Mouse (Mus musculus) spleen, postnatal 36 days (tissue): Measurements from ENCODE around the gene Cables2.

ENCODE experiments used
- DNase-seq, 2 experiments: peaks; one replicate each; pipeline ENCODE4 v3.0.0; 2022; ENCODE audit warnings: low spot score in 2 of 2, mixed read lengths in 1 of 2

The Cables2 gene

GRCm38 (mm10) chr2:180273394-180274244 is at the start of gene Cables2:
Gene Cables2 (minus strand): TSS chr2:180273496.
- DNase-seq = peak; percentile 94 to 96

DNA sequence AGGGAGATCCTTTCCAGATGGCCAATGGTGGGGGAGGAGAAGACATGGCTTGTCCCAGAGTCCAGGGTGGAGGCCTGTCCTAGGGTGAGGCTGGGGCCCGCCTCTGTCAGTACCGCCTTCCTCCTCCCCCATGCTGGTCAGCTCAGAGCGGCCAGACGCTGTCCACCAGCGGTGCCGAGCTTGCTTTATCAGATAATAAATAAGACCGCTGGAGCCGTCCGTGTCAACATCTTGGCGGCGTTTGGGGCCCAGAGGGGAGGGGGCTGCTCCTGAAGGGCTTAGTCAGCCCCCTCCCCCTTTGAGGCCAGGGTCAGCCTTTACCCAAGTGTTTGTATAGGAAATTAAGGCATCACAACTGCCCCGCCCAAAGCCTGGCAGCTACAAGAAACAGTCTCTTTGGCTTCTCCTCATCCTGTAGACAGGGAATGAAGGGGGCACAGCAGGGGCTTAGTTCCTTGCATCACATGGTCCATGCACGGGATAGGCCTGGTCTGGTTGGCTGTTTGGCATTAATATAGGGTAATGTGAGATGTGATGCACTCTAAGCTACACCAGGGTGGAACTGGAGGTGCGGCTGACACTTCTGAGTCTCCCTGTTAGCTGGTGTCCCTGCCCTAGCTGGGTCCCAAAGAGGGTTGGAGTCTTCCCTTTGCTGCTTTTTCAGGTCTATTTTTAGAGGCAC is 49.5 kb upstream of the Cables2 start:
- no peak for DNase-seq

GRCm38 (mm10) chr2:180320216-180320615 is 46.9 kb upstream of the Cables2 start:
- no peak for DNase-seq

- no peak for DNase-seq
These were observed 44.3 kb upstream of the Cables2 start for GRCm38 (mm10) chr2:180317591-180317990.

DNA sequence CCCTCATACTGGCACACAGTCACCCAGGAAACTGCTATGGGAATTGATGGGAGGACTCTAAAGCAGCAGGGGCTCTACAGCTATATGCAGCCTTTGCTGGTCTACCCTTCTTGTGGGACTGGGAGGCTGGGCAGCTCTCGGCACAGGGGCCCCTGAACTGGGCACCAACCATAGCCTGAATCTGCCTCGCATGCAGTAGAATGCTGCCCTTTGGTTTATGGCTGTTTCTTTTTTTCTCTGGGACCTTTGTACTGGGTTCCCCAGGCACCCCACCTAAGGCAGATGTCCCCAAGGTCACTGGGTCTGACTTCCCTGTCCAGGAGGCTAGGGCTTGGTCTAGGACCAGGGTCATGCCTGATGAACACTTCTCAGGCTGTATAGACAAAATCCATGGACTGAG is 41.0 kb upstream of the Cables2 start:
- no peak for DNase-seq

DNA sequence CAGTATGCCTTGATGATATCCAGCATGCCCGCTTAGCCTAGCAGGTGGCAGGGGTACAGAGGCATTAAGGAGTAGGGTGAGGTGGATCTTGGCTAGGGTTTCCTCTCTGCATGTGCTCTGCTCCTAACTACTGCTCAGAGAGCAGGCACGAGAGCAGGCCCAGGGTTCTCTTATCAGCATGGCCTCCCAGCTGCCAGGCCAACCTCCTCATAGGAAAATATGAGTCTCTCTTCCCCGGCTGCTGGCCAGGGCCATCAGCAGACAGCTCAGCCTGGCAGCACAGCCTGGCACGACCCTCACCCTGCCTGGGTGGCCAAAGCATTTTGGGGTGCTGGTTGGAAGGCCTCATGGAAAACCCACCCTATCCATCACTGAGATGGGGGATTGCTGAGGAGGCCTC is 37.9 kb upstream of the Cables2 start:
- no peak for DNase-seq

DNA sequence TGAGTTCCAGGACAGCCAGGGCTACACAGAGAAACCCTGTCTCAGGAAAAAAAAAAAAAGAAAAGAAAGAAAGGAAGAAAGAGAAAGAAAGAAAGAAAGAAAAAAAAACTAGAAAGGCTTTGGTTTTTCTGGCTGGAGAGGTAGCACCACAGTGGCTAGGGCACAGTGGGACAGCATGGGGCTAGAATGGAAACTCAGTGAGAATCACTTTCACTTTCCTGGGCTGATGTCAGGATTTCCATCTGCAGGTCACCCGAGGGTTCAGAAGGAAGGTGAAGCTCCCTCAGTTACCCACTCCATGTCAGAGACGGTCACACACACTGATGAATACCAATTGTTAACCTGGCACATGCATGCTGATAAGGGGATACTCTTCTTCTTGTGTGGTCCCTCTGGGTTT is 34.4 kb upstream of the Cables2 start:
- no peak for DNase-seq

DNA sequence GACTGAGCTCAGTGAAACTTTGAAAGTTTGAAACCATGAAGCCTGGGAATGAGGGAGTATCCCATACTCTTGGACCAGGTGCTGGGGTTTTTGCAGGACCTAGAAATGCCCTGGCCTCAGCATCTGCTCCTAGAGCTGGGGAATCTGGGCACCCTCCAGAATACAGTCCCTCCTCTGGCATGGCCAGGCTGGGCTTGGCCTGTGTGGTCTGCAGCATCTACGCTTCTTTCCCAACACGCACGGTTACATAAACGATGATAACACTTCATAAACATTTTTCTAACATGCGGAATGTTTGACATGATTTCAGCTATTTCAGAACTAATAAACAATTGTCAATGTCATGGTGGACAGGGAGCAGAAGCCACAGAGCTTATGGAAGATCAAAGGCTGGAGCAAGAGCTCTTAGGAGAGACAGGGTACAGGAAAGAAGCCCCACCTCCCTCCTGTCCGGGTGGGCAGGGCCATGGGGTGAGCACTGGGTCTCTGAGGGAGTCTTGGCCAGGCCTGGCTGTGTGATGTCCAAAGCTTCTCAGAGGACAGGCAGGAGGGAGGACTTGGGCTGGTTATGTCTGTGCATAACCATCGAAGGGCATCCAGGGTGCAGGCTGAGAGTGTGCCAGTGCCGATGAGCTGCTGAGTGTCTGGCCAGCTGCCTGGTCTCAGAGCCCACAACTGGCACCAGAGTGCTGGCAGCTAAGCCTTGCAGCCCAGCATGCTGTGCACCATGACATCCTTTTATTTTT is 33.3 kb upstream of the Cables2 start:
- no peak for DNase-seq

- DNase-seq = no peak
These were observed 32.7 kb upstream of the Cables2 start for GRCm38 (mm10) chr2:180306009-180306408.

- no peak for DNase-seq
These were observed 32.2 kb upstream of the Cables2 start for GRCm38 (mm10) chr2:180305490-180305889.

DNA sequence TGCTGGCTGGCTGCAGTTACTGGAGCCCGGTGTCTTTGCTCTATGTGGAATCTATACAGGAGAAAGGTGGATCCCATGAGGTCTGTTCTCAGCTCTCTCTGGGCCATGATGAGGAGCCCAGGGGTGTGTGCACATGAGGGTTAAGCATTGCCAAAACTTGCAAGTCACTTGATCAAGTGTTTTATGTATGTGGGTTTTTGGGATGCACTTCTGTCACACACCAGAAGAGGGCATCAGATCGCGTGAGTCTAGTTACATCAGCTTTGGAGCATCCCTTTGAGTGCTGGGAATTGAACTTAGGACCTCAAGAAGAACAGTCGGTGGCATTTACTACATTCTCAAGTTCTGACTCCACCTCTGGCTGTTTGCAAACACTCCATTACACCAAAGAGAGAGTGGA is 31.3 kb upstream of the Cables2 start:
- no peak for DNase-seq

DNA sequence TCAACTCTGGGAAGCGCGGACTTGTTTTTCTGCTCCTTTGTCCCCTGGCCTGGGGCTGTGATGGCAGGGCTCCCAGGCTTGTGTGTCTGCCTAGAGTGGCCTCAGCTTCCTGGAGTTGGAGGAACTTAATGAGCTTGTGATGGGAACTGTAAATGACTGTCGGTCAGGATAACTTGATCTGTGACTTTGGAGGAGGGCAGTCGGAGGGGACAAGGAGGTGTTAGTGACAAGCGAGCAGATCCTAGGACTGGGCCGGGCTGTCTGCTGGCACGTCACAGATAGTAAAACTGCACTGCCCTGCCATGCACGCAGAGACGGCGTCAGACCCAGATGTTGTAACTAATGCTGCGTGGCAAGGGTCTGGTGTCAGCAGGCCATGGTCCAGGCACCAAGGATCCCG is 30.2 kb upstream of the Cables2 start:
- no peak for DNase-seq

DNA sequence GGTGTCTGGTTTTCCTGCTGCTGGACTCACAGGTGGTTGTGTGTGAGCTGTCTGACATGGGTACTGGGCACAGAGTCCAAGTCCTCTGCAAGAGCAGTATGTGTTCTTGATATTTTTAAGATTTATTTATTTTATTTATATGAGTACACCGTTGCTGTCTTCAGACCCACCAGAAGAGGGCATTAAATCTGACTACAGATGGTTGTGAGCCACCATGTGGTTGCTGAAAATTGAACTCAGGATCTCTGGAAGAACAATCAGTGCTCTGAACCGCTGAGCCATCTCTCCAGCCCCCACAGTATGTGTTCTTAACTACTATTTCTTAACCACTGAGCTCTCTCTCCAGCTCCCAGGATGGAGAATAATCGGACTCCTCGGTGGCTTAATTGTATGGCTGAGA is 28.9 kb upstream of the Cables2 start:
- no peak for DNase-seq

- DNase-seq = no peak
These were observed 27.5 kb upstream of the Cables2 start for GRCm38 (mm10) chr2:180300771-180301170.

DNA sequence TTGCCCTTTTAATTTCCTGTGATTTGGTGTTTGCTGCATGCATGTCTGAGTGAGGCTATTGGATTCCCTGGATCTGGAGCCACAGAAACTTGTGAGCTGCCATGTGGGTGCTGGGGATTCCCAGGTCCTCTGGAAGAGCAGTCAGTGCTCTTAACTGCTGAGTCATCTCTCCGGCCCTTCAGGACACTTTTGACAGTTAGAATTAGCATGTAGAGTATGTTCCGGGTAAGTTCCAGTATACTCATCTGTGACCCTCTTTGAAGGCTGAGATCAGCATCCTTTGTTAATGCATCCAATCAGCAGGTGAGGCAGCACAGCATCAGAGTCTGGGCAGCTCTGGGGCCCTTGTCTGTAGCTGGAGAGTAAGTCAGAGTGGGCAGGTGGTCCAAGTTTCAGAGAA is 27.0 kb upstream of the Cables2 start:
- no peak for DNase-seq

DNA sequence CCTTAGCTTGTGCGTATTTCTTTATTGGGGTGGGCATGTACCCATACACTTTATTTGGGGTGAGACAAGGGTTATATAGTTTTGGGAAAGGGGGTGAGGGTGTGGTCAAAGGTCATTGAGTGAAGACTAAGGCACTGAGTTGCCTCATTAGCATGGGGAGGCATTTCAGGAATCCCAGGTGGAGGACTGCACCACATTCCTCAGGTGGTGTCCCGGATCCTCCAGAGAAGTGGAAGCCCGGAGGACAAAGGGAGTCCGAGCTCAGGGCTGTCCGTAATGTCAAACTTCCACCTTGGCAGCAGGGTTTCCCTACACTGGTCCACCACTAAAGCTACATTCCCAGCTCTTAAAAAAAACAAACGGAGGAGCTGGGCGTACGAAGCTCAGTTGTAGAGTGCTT is 19.6 kb upstream of the Cables2 start:
- DNase-seq = no peak

- DNase-seq = no peak
These were observed 18.7 kb upstream of the Cables2 start for GRCm38 (mm10) chr2:180292026-180292425.

DNA sequence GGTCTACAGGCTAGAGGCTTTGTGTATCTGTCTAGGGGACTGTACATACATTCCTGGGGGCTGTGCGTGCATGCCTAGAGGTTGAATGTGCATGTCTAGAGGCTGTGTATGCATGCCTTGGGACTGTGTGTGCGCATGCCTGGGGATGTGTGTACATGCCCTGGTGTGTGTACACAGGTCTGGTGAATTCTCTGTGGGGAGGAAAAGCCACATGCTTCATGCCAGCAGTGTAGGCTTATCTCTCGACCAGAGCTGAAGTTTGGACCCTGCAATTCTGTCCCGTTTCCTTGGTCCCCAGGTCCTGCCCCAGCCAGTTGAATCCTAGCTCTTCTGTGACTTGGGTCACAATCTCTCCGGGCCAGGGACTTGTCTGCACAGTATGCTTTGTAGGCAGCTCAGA is 18.3 kb upstream of the Cables2 start:
- no peak for DNase-seq

- DNase-seq = no peak
These were observed 17.2 kb upstream of the Cables2 start for GRCm38 (mm10) chr2:180290503-180290902.

- DNase-seq = no peak
These were observed 16.3 kb upstream of the Cables2 start, which contains the start of gene Rbbp8nl for GRCm38 (mm10) chr2:180289440-180290108. Gene Rbbp8nl (minus strand): TSS chr2:180289879.

DNA sequence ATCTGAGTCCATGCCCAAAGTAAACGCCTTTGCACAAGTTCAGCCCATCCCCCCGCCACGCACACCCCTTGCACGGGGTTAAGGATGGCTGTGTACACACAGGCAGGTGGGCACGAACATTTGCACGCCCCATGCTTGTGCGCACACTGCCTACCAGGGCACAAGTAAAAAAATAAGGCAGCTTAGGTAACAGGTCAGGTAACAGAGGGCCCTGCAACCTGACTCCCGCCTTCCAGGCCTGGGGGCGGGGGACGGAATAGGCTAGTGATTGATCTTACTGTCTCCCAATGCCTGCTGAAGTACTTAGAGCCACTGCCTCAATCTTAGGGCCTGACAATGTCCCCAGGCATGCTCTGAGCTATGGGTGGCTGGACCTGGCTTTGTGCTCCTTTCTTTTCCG is 15.7 kb upstream of the Cables2 start:
- DNase-seq = no peak

DNA sequence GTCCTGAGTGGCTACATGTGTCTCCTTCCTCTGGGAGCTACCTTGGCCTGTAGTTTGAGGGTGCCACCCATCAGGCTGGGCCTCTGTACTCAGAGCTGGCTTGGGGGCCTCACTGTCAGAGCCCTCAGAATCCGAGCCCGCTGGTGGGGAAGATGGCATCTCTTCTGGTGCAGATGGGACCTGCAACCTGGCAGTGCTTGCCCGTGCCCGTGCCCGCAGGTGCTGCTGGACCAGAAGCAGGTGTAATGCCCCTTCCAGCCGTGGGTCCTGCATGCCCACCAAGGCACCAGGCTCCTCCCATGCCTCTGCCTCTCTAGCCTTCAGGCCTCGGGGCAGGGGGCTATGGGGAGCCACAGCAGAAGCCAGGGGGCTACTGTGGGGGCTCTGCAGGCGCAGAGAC is 6.0 kb upstream of the Cables2 start:
- DNase-seq = no peak
